Mouse (Mus musculus): ENCODE measurements around the gene Pank4.

Gene Pank4

DNA sequence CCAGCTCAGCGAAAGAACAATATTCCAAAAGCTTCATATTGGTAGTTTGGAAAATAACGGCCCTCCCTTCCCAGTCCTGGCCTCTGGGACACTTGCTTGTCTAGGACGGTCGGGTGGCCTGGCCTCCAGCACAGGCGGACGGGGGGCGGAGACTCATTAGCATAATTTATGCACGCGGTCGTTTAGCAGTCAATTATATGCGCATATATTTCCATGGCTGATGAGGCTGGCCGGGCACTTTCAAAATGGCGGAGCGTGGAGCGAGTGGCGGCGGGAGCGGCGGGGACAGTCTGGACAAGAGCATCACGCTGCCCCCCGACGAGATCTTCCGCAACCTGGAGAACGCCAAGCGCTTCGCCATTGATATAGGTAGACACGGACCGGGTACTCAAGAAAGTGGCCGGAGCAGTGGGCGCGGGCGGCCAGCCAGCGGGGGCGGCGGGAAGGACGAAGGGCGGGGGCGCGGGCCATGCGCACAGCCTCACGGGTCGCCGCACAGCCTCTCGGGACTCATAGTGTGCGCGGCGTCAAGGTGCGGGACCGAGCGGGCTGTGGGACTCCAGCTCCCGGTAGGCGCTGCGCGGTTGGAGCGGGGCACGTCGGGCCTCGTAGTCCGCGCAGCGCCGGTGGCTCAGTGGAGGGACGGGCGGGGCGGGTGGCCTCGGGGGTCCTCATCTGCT is at the start of gene Pank4:
Pank4 (plus strand) TSS at position 223 of the 680 bp plus-strand sequence.
- DNase-seq (ENCODE audit: low spot score): peak; percentile 92

DNA sequence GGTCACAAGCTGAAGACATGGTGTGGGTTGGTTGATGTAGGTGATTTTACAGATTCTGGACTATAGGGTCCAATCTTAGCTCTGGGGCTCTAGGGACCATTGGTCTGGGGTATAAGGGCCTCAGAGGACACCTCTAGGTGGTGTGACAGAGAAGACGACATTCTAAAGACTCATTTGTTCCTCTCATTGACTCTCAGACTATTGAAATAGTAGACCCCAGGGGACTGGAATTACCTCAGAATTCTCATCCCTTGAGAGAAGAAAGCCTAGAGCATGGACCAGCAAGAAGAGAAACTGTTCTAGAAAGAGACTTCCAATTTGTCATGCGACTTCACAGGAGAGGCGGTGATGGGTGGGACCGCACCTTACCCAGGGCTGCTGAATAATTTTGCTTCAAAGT is 49.7 kb upstream of the Pank4 start:
- no peak for DNase-seq (ENCODE audit: low spot score)

DNA sequence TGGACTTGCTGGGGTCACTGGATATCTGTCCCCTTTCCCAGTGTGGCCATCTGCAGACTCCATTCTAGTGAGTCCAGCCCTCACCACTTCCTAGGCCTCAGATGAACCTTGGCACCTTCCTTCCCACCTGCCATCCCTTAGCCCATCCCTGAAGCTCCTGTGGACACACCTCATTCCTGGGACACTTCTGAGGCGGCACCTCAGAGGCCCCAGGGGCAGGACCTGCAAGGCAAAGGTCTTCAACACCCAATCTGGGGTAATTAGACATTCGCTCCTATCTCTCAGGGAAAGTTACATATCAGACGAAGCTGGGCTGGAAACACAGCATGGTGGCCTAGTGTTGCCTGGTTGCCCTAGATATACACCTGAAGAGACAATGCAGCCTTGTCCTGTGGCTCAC is 49.2 kb upstream of the Pank4 start:
- DNase-seq (ENCODE audit: low spot score): no peak

DNA sequence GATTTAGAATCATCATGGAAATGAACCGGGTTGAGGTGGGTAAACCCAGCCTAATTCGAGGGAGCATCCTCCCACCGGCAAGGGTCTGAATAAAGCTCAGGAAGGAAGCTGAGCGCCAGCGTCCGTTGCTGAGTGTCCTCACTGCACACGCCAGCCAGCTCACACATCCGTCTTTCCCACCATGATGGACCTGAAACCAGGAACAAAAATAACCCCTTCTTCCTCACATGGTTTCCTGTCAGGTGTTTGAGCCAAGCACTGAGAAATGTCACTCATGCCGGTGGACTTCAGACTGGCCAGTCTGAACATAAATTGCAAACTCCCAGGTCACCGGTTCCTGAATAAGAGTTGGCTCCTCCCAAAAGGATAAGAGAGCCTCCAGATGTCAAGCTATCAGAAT is 48.6 kb upstream of the Pank4 start:
- no peak for DNase-seq (ENCODE audit: low spot score)

DNA sequence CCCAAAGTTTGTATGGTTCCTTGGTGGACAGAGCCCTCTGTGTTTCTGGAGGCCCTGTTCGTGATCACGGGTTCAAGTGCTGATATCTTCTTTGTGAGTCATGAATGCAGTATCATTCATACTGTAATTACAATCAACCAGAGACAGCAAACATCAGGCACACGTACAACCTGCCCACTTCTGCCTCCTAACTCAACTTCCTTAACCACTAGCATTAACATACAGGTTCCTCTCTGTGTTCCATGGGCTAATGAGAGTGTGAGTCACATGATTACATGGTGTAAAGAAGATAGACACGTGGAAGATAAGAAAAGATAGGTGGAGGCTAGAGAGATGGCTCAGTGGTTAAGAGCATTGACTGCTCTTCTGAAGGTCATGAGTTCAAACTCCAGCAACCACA is 47.3 kb upstream of the Pank4 start:
- DNase-seq (ENCODE audit: low spot score): no peak

DNA sequence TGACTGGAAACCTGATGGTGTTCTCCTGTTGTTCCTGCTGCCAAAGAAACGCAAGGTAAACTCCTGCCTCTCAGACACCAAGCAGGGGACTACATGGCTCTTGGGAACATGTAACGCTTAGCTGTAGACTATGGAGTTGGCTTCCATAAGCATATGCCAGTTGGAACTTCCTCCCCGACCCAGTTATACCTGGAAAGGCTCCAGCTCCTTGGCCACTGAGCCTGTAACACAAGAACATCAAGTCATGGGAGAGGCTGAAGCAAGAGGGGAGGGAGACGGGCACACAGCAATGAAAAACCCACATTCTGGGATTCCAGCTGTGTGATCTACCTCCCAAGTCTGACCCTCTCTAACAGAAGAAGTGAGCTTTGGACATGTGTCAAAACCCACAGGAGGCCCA is 41.6 kb upstream of the Pank4 start:
- DNase-seq (ENCODE audit: low spot score): no peak

DNA sequence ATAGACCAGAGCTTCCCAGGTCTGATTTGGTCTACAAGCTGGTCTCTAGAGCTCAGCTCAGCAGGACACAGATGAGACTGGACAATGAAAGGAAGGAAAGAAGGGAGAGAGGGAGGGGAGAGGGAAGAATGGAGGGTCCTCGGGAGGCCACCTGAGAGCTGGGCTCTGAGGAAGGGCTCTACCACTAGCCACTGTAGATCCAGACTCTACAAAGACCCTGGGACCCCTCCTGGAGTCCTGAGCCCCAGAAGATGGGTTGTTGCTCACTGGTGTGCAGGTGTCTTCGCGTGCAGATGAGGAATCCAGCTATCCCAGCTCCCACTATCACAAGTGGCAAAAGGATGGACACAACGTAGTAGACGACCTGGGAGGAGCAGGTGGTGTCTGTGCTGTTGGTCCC is 41.0 kb upstream of the Pank4 start:
- DNase-seq (ENCODE audit: low spot score): no peak

DNA sequence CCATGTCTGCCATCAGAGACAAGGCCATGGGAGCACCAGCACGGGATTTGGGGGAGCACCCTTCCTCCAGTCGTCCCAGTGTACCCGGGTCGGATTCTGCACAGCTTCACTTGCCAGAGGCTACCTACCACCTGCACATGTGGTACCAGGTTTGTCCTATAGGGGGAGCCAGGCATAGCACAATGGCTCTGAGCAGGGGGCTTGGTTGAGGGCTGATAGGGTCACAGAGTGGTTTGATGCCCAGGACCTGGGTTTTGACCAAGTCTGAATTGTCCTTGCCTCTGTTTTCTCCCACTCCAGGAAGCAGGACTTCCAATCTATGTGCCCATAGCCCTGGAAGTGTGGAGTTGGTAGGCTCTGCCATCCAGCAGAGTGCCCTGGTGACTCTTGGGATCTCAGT is 38.5 kb upstream of the Pank4 start:
- DNase-seq (ENCODE audit: low spot score): no peak

DNA sequence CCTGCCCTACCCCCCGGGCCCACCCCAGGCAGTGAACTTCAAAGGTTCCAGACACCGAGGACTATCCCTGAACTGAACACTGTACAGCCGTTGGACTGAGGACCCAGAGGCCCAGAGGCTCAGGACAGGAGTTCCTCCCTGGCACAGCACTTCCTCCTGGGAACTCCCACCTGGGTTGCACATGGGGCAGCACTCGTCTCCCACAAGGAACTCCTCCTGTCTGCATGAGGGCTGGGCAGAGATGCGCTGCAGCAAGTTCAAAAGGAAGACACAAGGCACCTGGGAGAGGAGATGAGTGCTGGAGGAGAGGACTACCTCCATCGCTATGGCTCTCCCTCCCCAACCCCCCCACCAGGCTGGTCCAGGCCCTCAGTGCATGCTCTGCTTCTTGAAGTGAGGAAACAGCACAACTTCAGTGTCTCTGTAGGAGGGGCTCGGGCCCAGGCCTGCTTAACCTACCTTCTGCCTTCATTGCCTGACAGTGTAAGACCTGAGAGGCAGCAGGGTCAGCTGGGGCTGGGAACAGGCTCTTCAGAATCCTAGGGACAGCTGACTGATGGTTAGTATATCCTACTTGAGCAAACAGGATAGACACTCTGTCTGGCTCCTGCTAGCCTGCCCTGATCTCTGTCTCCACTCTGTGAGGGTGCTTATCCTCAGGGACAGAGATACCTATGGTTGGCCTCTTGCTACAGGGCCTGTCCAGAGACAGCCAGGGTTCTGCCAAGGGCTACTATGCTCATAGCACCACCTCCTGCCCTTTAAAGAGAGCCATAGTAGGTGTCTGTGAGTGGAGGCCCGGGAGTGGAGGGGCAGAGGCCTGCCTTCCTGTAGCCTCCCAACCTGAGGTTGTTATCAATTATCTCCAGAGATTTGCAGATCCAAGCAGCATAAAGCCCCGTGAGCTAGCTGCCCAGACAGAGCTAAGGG is 36.7 kb upstream of the Pank4 start:
- DNase-seq (ENCODE audit: low spot score): no peak

DNA sequence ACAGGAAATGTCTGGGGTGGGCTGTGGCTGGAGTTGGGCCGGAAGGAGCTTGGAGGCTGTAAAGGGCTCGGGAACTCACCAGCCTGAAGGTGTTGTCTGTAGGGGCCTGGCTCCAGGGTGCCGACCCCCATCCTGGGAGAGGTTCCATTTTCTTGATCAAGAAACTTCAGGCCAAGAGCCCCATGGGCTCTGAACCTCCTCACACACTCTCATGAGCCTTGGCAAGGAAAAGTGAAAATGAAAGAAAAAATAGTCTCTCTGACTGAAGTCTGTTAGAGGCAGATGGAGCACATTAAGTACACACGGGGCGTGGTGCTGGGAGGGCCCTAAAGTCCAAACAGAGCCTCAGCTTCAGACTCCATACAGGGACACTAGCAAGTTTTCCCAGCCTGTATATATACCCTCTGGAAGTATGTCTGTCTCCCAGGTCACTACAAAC is 36.0 kb upstream of the Pank4 start:
- no peak for DNase-seq (ENCODE audit: low spot score)

DNA sequence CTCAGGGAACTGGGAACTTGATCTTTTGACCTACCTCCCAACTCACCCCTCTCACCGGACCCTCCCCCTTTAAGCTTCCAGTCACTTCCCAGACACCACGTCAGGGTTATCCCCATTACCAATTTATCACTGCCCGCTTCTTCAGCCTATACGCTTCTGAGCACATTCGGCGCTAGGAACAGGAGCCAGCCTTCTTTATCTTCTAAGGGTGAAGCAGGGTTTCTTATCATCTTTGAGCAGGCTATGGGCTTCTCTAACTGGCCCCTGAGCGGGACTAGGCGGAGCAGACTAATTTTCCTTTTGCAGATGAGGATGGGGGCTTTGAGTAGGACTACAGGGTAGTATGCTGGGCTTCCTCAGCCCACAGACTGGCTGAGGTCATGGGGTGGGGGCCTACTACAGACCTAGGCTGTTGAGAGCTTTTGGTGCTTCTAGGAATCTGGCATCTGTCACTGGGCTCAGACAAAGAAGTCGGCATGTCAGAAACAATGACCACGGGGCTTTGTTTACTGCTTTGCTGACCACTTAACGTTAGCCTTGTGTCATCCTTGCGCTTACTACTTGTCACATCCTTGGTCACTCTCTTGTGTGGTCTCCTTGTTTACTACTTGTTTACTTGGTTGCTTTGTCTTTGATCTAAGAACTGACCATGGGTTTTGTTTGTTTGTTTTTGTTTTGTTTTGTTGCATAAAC is 35.4 kb upstream of the Pank4 start, which contains the start of gene Tnfrsf14:
Tnfrsf14 (minus strand) TSS at position 169 of the 693 bp plus-strand sequence.
- DNase-seq (ENCODE audit: low spot score): no peak

DNA sequence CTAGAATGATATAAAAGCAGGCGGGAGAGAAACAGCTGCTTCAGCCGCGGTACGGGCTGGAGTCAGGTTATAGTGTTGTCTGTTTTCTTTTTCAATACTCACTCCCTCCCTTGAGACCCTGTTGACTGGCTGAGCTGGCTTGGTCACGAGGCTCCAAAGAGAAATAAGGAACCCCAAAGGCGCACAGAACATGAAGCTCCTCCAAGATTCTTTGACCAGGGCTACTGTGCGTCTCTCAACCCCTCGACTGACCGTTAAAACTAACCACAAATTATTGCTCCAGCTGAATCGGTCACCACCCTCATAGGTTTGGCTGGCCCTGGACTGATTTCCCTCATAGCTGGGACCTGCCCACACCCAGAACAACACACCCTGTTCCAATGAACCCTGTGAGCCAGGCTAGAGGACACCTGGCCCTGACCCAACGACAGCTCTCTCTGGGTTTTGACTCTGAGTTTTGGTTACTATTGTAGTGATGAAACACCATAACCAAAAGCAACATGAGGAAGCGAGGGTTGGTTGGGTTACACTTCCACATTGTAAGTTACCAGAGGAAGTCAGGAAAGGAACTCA is 34.7 kb upstream of the Pank4 start:
- no peak for DNase-seq (ENCODE audit: low spot score)

DNA sequence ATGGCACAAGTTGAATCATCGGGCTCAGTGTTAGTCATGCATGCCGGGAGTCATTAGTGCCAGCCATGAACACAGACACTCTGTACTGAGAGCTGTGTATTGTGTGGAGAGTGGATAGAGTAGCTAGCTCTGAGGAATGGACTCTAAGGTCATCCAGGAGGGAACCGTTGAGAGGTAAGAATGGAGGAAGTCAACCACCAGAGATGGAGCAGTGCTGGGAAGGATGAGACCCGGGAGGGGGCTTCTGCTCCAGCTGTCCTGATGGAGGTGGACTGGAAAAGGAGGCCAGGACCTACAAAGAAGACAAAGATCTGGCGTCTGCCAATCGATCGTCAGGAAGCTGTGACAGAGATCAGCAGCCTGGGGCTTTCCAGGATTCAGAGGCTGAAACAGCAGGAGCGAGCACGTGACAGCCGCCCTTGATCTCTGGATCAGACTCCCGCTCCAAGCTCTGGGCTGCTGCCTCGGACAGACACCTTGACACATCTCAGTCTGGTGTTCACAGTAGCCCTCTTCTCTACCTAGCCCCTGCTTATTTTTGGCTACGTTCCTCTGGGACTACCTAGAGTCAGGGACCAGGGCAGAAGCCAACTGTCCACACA is 30.5 kb upstream of the Pank4 start:
- no peak for DNase-seq (ENCODE audit: low spot score)

DNA sequence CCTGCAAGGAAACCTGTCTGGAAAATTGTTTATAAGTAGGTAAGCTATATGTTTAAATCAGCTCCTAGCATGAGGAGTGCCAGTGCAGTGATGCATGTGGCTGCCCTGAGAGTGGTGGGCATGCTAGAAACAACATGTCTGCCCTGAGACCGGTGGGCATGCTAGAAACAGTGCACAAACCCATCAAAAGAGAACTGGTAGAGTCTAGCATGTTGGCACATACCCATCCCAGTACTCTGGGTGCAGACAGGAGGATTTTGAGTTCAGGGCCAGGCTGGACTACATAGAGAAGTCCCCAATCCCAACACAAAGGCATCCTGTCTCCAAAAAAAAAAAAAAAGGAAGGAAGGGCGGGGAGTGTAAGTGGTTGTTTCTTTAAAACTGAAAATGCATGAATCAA is 29.1 kb upstream of the Pank4 start:
- no peak for DNase-seq (ENCODE audit: low spot score)

DNA sequence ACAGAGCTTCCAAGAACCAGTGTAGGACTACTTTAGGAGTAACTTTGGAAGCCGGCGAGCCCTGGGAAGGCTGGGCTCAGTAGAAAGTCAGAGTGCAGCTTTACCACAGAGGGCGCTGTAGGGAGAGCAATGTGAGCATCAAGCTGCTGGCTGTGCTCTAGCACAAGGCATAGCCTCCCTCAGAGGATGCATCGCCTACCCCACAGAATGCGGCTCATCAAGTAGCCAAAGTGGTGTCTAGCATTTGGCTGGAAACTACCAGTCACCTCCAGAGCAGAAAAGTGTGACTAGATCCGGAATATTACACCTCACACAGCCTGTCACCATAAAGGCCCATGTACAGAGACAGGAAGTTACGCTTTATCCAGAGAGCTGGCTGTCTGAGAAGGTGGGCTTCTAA is 28.1 kb upstream of the Pank4 start:
- DNase-seq (ENCODE audit: low spot score): no peak

DNA sequence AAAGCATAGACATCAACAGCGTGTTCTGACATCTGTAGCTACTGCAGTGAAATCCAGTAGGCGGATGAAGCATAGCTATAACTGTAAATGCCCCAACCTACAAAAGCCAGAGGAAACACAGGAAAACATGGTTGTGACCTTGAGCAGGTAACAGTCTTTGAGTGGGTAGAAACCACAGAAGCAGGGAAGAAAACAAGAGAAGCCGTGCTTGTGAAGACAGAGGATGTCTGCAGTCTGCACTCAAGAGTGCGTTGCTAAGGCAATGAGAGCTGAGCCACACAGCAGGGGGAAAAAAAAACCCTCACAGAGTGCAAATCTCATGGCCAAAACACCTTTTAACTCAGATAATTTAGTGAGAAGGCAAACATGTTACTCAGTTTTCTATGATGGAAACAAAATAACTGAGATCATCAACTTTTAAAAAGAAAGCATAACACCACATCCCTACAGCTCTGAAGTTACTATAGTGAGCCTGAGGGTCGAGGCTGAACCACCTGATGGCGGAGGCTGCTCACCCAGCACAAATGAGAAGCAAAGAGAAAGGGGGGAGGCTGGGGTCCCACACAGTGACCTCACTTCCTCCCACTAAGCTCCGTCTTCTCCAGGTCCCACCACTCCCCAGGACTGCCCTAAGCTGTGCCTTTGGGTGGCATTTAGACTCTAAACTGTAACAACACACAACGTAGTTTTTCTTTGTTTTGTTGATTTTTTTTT is 27.2 kb upstream of the Pank4 start:
- DNase-seq (ENCODE audit: low spot score): no peak

DNA sequence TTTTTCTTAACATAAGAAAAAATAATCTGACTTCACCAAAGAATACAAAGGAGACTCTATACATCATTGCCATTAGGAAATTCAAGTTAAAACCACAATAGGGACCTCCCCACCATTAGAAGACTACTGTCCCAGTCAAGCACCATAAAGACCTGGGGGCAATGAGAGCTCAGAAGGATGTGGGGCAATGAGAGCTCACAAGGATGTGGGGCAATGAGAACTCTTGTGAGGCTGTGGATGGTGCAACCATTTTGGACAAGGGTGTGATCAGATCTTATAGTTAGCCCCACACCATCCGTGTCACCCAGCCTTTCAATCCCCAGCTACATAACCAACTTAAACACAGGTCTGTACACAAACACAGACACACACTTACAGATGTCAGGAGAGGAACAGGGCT is 26.2 kb upstream of the Pank4 start:
- no peak for DNase-seq (ENCODE audit: low spot score)

DNA sequence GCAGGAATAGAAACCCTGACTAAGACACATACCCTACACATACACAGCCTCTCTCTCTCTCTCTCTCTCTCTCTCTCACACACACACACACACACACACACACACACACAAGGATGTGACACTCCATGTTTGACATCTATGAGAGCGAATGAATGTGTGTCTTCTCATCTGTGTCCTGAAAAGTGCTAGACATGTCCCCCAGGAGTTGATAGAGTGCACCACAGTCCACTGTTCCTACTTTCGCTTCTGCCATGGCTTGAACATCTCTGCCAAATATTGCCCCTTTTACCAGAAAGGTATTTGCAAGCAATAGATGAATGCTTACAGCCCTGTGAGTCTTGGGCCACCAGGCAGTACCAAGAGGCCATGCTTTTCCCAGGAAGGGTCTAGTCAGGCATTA is 23.8 kb upstream of the Pank4 start:
- DNase-seq (ENCODE audit: low spot score): no peak

DNA sequence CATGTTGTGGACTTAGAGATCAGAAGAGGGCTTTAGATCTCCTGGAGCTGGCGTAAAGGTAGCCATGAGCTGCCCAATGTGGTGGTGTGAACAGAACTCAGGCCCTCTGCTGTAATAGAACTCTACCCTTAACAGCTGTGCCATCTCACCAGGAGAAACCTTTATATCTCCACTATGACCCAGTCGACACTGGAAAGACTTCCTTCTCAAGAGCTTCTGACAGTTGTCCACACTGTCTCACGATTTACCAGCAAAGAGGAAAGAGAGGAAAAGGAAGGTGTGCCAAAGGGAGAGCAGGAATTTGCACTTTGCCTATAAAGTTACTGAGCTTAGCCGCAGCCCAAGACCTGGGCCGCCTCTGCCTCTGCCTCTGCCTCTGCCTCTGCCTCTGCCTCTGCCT is 22.1 kb upstream of the Pank4 start:
- no peak for DNase-seq (ENCODE audit: low spot score)

DNA sequence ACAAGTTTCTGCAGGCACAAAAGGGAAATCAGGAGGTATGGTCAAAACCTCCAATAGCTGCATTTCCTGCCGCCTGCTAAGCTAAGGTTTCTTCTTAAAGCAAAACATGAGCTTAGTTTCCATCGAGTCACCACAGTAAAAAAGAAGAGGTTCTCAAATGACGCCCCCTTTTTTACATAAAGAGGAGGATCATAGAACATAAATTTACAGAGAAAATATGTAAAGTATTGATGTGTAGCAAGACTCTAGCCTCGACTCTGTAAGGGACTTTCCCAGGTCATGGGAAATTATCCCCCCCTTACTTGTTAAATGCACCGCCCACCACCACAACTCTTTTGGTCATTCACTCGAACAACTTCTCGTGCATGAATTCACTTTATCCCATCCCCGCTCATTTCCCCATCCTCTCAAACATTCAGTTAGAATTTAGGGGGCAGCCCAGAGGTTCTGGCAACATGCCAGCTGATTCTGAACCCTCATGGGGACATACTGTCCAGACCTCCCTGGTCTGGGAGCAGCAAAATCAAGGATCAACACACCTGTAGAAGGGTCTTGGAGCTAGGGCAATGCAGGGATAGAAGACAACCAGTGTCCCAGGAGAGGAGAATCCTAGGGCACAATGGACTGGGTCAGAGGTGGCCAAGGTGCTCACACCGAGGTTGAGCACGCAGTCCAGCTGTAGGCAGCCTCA is 21.1 kb upstream of the Pank4 start:
- no peak for DNase-seq (ENCODE audit: low spot score)

Data from layer of hippocampus, adult 11-12 months (tissue).